Mouse (Mus musculus) gastrocnemius, postnatal 25 days (tissue): ENCODE results near the gene Btf3l4. TPM values are rescaled to one million over a fixed set of nuclear protein-coding genes. Genes with fewer than 3 reads are reported as not detected.

Experiments
- DNase-seq: peaks from one replicate; pipeline ENCODE4 v3.0.0; 2022
- total RNA-seq, 2 experiments: library from RNA; stranded (reverse); gene quantifications; 1 replicate in 1 of 2; 2 replicates in 1 of 2; pipeline ENCODE4 v1.2.3; 2021

Btf3l4 gene
- total RNA-seq, 2 experiments from 2014 or later, result 39.4 to 44.8 TPM

DNA sequence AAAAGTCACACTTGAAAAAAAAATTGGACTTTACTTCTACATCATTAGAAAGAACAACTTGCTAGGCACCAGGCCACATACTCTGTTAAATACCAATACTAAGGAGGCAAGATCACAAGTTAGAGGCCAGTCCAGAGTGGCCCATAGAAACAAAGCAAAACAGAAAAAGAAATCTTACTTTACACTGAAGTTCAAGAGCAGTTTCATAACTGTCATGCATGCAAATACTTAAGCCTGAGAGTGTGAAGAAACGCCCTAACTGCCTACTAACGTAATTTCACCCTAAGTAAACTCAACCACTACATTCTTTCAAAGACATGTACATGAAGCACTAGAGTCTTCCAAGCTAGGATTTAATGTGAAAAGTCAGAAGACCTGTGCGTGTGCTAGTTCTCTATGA, 7.7 kb downstream of the Btf3l4 start:
- no peak for DNase-seq

GRCm38 (mm10) chr4:108811550-108811949, 21.9 kb downstream of the Btf3l4 start:
- no peak for DNase-seq

DNA sequence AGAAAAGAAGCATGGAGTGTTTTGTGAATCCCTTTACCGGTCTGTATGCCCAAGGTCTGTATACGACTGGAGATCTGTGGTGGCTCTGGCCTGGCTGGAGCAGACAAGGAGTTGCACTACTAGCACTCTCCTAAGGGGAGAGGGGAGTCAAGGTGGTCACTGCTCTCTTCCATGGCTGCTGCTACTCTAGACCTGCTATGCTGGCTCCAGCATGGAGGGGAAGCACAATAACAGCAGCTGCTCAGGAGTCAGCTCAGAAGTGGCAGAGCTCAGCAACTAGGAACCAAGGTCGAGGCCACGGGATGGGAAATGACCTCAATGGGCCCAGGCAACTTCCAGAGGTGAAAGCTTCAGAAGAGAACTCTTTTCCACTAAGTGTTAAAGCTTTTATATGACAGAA, 22.3 kb downstream of the Btf3l4 start:
- no peak for DNase-seq

GRCm38 (mm10) chr4:108803535-108803934, 29.9 kb downstream of the Btf3l4 start:
- DNase-seq, result no peak

DNA sequence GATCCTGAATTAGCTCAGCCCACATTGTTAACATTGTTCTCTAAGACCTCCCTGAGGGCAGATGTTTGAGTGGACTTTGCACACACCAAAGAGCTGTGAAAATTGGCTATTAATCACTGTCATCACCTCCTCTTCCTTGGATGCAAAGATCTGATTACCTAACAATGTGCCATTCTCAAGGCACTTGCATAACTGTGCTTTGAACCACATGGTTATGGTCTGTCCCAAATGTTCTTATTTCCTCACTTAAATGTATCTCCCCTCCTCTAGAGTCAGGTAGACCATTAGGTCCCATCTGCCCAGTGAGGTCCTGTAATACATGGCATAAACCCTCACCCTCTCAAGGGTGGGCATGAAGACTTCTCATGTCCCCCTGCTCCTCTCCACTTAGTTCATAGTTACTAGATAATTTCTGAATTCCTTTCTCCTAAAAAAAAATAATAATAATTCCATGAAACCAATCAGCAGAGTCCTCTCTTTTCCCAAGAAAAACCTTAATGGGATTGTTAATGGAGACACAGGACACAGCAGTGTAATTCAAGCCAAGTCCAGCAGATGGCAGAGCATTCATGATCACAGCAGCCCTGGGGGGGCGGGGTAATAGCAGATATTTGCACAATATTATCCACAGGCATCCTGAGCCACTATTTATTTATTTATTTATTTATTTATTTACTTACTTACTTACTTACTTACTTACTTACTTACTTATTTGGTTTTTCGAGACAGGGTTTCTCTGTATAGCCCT, 35.2 kb downstream of the Btf3l4 start:
- DNase-seq, result no peak

DNA sequence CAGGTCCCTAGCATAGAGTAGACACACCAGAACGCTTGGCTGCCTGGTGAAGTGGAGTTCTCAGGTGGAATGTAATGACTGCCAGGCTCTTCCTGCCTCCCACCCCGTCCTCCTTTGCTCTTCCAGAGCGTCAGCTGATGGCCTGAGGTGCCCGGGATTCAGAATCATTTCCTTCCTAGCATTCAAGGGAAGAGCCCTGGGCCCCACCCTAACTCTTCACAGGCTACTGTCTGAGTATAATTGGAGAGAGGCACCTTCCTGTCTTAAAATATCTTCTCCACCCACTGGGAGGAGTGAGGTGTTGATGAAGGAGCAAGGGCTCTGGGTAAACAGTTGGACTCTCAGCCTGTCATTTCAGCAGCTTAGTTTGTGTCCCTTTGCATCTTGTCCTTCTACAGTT, 36.7 kb downstream of the Btf3l4 start:
- DNase-seq, result no peak

DNA sequence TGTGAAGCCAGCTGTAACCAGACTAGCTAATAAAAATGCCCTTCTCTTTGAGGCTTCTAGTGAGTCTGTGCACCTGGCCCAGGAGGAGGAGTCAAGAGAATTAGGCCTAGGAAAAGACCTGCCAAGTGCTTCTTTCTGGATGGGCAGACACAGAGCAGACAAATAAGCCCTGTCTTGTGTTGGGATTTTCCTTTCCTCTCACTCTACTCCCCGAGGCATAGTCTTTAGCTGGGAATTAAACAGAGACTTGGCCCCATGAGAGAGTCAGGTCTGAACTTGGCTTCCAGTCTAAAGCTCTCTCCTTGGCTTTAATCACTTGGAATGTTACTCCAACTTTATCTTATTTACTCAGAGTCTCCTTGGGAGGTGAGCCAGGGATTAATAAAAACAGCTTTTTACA, 39.5 kb downstream of the Btf3l4 start:
- DNase-seq, result no peak

GRCm38 (mm10) chr4:108790507-108790906, 42.9 kb downstream of the Btf3l4 start:
- DNase-seq, result no peak

DNA sequence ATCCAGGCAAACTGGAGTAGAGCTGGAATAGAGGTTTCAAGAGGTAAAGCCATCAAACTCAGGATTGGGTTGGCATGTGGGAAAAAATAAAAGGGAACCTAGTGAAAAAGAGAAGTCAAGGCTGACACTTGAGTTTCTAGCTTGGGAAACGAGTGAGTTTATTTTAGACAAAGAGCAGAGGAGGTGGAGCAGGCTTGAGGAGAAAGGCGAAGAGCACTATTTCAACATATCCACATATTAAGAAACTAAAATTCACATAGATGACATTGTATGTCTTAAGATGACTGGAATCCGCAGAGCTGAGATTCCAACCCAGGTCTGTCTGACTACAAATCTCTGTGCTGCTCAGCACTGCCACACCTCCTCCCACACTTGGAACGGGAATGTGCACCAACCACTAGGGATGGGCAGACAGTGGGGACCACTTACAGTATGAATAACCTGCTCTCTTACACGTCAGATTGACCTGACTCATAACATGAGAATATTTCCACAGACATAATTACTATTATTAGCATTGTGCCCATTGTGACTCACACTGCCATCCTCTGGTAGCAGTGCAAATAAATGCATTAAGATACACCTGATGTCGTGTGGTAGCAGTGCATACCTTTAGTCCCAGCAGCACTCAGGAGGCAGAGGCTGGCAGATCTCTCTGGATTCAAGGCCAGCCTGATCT, 44.0 kb downstream of the Btf3l4 start:
- DNase-seq, result no peak

DNA sequence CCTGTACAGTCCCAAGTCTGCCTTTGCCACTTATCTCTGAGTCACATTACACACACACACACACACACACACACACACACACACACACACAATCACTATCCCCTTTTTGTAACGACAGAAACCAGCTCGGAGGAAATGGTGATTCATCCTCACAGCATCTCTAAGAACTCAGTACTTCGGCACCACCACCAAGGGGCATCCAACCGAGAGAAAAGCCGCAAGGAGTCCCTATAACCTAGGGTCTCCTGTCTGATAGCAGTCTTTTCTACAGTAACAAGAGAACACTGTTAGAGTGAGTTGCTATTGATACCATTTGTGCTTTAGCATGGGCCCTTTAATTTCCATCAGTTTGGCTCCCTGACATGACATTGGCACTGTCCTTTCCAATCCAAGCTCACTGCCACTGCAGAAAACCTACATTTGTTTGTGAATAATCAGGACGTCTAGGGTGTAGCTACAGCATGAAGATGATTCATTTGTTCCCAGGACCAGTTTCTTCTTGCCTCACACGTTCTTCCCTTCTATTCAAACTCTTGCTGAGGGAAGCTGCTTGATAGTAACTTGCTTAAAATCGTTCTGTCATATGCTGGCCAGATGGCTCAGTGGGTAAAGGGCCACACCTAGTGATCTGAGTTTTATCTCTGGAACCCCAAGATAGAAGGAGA, 50.9 kb downstream of the Btf3l4 start:
- DNase-seq, result no peak

GRCm38 (mm10) chr4:108781596-108781995, 51.8 kb downstream of the Btf3l4 start:
- DNase-seq, result no peak

DNA sequence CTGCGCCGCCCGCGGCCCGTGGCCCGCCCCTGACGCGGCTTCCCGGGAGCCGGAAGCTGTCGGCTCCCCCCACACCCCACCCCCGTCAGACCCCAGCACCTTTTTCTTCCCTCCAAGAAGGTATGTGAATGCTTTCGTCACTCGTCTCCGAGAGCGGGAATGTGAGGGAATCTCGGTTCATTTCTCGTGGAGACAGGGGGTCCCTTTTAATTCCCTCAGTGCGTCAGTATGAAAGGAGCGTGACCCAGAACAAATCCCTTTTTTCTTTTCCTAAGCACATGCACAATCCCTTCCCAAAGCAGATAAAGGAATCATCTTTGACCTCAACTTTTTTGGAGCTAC, 52.6 kb downstream of the Btf3l4 start:
- DNase-seq, result no peak

GRCm38 (mm10) chr4:108780057-108780863, 53.2 kb downstream of the Btf3l4 start, which contains the start of gene Zfyve9:
TSS of gene Zfyve9 (minus strand) at chr4:108780798.
- DNase-seq, result peak; percentile 85

DNA sequence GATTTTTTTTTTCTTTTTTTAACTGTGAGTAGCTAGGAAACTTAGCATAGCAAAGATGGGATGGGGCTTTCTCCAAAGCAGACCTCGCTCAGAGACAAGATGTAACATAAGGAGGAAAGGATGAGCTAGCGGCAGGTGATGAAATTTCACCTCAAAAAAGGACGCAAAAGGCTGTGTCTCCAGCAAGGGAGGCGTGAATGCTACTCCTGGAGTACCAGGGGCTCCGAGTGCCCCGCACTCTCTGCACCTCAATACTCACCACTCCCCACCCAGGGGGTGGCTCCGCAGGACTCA, 53.7 kb downstream of the Btf3l4 start:
- no peak for DNase-seq

- no peak for DNase-seq
Observed at GRCm38 (mm10) chr4:108768527-108768926, 64.9 kb downstream of the Btf3l4 start.

Other genes starting within 250 kb of the Btf3l4 start
- gene Cc2d1b, start 213.7 kb downstream of the Btf3l4 start, total RNA-seq, result 10 to 100 TPM; 14.8 to 18.8 TPM
- gene 3110021N24Rik, start 114.0 kb downstream of the Btf3l4 start, total RNA-seq, result 1 to 10 TPM in 1 of 2 experiments, under 1 TPM in 1; 0.59 to 1.2 TPM
- 10 to 100 TPM; 35.0 to 43.7 TPM for gene Zfyve9, start 52.8 kb downstream of the Btf3l4 start, total RNA-seq
- gene Txndc12, start 987 bp upstream of the Btf3l4 start, total RNA-seq, result 10 to 100 TPM; 12.0 to 15.1 TPM
- 10 to 100 TPM; 19.7 to 20.7 TPM for gene Kti12, start 14.2 kb upstream of the Btf3l4 start, total RNA-seq
- not detected for gene A730015C16Rik, start 15.0 kb upstream of the Btf3l4 start, total RNA-seq
- not detected for gene Rab3b, start 45.4 kb upstream of the Btf3l4 start, total RNA-seq
- gene Nrd1, start 167.0 kb upstream of the Btf3l4 start, total RNA-seq, result 100 to 1,000 TPM in 1 of 2 experiments, 10 to 100 TPM in 1; 94.5 to 106 TPM